Mouse (Mus musculus): ENCODE results near the gene Tomm5.
"Not testable (repeated sequence)": the region's sequence is repeated elsewhere in the genome, so short reads cannot be mapped to it uniquely, and the experiment has no call there.

Gene Tomm5

GRCm38 (mm10) chr4:45066036-45066730 lies 41.7 kb downstream of the Tomm5 start:
- in situ Hi-C loops (cut with MboI), result no loop called here

- in situ Hi-C loops (cut with MboI), result no loop called here
These were observed 43.3 kb downstream of the Tomm5 start for GRCm38 (mm10) chr4:45064577-45064976.

GRCm38 (mm10) chr4:45063836-45064235 lies 44.1 kb downstream of the Tomm5 start:
- in situ Hi-C loops (cut with MboI), result not testable (repeated sequence)

GRCm38 (mm10) chr4:45055451-45055850 lies 52.5 kb downstream of the Tomm5 start:
- in situ Hi-C loops (cut with MboI), result no loop called here
